Comparison of ENCODE assay signal across 15 mouse cellular contexts in genomic region chr2:41636481-41636880, GRCm38 (mm10).
"Had no signal": no experiment of that assay in that cellular context is flagged by ENCODE, and none has a peak within 500 bp of the region (broad histone marks: within the 10 kb centered on the region; RNA-seq: fewer than 3 reads in every experiment).

No protein-coding gene starts in this region.

- H3K27me3 ChIP-seq: kidney, embryonic 15.5 days; liver, embryonic 13.5 days; midbrain, embryonic 13.5 days had no signal

- H3K4me2 ChIP-seq: kidney, embryonic 15.5 days; liver, embryonic 13.5 days; lung, embryonic 14.5 days; midbrain, embryonic 13.5 days had no signal

- H3K27ac ChIP-seq: kidney, embryonic 15.5 days; left cerebral cortex, adult 2 months; liver, embryonic 13.5 days; macrophage; midbrain, embryonic 10.5 days; midbrain, embryonic 13.5 days; stomach, postnatal 0 days had no signal

- ATAC-seq: lung, postnatal 0 days; midbrain, embryonic 13.5 days had no signal

- DNase-seq: kidney, adult 8-10 months; kidney, postnatal 10 days; kidney, postnatal 36 days; layer of hippocampus, postnatal 36 days; liver, embryonic 13.5 days; lung, embryonic 14.5 days; thymus, adult 2 months; thymus, postnatal 14 days had no signal

- H3K4me3 ChIP-seq: kidney, embryonic 15.5 days; left cerebral cortex, adult 2 months; liver, embryonic 13.5 days; midbrain, embryonic 10.5 days; midbrain, embryonic 13.5 days had no signal

- H3K9me3 ChIP-seq: kidney, embryonic 15.5 days; liver, embryonic 13.5 days; midbrain, embryonic 10.5 days; midbrain, embryonic 13.5 days had no signal

- H3K36me3 ChIP-seq: kidney, embryonic 15.5 days; liver, embryonic 13.5 days; midbrain, embryonic 10.5 days; midbrain, embryonic 13.5 days had no signal

- H3K4me1 ChIP-seq: kidney, embryonic 15.5 days; liver, embryonic 13.5 days; midbrain, embryonic 10.5 days; midbrain, embryonic 13.5 days had no signal

- H3K9ac ChIP-seq: kidney, embryonic 15.5 days; liver, embryonic 13.5 days; lung, embryonic 14.5 days; midbrain, embryonic 13.5 days had no signal
